Mouse (Mus musculus): ENCODE measurements around the gene Gfod2.
A peak's percentile ranks its signal among the peaks of the same experiment; 100 is the strongest.

Gfod2 gene

DNA sequence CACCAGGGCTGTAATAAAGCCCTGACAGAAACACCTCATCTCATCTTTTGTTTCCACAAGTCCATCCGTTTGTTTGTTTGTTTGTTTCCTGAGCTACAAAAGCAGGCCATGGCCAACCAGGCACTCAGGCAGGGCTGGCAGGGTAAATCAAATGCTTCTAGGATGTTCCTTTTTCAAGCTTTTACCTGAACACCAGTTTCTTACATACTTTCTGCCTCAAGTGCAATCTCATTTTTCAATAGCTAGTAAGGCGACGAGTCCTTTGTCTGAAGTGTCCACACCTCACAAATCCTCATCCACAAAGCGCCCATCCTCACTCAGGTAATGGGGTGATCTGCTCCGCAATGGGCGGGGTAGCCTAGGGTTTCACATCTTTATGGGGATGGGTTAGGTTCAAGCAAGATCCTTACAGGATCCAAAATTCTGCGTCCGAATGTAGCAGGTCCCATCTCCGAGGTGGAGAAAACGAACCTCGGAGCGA, 628 bp downstream of the Gfod2 start:
- no peak for DNase-seq

GRCm38 (mm10) chr8:105754688-105755087, 3.8 kb downstream of the Gfod2 start:
- no peak for DNase-seq

GRCm38 (mm10) chr8:105753916-105754315, 4.5 kb downstream of the Gfod2 start:
- no peak for DNase-seq

- peak; percentile 63 to 67 for DNase-seq
These were observed 7.9 kb downstream of the Gfod2 start for GRCm38 (mm10) chr8:105750606-105751005.

DNA sequence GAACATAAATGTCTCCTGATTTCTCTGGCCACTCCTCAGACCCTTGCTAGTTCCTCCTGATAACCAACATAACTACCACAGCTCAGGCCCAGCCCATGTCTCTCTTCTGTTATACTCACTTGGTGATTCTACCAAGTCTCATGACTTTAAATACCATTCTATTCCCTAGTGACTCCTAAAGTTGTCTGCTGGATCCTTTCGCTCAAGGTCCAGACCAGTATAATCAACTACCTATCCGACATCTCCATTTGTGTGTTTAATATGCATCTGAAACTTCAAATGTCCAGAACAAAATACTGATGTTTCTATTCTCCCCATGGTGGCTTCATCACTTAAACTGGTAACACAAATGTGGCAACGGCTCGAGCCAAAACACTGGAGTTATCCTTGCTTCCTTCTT, 15.2 kb downstream of the Gfod2 start:
- no peak for DNase-seq

DNA sequence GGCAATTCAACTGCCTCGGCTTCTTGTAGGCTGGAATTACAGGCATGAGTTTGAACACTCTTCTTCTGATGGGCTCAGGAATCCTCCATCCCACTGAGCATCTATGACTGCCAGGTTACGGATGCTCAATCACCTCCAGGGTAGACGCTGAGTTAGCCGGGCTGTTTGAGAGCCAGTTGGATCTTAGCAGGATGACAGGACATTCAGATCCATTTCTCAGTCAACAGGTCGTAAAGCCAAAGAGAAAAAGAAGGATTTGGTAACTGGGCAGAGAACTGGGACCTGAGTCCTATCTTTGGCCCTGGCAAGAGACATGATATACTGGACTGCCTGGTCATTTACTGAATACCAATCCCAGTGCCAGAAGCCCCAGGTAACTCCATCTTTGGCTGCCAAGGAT, 19.2 kb downstream of the Gfod2 start:
- DNase-seq: peak in 1 of 2 experiments; percentile 12

DNA sequence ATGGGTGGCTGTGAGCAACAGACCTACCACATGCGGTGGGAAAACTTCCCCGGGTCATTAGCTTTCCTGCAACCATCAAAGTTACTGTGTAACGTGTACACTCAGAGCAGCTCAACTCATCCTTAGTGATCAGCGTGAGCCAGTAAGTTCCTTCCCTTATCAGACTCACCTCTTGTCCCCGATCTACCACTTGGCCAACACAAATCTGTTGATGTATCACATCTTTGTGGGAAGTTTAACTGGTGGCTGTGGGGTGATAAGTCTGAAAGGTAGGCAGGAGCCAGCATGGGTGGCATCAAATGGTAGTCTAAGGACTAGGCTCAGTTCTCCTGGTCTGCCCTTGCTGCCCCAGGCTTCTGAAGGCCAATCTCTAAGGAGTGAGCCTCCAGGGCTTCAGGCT, 26.3 kb downstream of the Gfod2 start:
- no peak for DNase-seq

DNA sequence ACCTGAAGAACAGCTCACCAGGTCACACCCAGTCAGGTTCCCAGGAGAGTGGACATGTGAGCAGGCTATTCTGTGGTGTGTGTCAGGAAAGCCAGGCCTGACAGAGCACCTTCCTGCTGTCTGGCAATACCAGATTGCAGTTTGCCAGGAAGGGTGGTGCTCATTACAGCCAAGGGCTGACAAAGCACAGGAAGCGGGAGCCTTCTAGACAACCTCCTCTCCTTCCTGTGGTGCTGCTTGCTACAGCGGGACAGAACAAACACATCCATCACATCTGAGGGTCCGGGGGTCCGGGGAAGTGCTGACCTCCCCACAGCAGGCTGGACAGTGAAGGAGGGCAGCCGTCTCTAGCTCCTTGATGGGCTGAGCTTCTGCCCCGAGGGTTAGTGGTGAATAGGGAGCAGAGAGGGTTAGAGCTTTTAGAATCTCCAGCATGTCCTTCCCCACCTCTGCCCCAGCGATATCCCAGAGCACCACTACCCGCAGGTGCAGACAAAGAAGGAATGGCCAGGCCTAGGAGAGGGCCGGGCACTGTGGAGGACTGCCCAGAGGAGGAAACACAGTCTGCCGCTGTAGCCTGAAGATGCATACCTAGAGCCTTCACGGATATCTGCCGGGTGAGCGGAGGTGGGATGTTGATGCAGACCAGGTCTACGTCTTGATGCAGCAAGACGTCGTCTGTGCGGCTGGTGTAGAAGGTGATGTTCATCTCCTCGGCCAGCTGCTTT, 30.9 kb downstream of the Gfod2 start:
- DNase-seq: no peak

GRCm38 (mm10) chr8:105725726-105726125, 32.7 kb downstream of the Gfod2 start:
- no peak for DNase-seq

- DNase-seq: no peak
These were observed 35.6 kb downstream of the Gfod2 start for GRCm38 (mm10) chr8:105722861-105723260.

DNA sequence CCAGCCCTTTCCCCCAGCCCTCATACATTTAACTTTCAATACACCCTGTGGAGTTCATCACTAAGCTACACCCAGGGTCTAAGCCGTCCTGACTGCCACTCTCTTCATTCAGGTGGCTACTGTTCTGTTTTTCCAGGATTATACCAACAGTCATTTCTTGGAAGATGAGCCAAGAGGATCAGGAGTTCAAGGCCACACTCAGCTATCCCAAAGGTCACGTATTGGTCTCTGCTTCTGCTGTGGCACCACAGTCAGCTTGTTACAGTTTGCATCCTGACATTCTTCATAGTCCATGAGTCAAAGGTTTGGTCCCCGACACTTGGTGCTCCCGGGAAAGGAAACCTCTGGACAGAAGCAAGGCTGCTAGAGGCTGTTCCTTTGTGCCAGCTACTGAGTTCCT, 38.8 kb downstream of the Gfod2 start:
- DNase-seq: no peak

- DNase-seq: no peak
These were observed 42.0 kb downstream of the Gfod2 start for GRCm38 (mm10) chr8:105716302-105716945.

DNA sequence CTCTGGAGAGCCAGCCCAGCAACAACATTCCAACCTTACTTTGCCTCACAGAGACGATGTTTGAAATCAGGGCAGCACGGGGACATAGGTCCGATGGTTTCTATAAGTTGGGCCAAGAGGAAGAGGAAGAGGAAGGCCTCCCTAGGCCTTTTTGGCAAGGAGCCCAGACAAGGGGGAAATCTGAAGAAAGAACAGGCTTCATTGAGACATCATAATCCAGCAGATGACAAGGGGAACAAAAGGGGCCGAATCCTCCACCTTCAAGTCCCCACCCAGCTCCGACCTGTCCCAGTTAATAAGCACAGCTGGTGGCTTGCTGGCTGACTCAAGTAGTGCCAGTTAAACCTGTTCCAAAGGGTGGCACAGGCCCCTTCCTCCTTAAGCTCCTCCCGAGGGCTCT, 43.4 kb downstream of the Gfod2 start:
- no peak for DNase-seq

- peak; percentile 87 to 91 for DNase-seq
These were observed 44.3 kb downstream of the Gfod2 start for GRCm38 (mm10) chr8:105714139-105714538.

DNA sequence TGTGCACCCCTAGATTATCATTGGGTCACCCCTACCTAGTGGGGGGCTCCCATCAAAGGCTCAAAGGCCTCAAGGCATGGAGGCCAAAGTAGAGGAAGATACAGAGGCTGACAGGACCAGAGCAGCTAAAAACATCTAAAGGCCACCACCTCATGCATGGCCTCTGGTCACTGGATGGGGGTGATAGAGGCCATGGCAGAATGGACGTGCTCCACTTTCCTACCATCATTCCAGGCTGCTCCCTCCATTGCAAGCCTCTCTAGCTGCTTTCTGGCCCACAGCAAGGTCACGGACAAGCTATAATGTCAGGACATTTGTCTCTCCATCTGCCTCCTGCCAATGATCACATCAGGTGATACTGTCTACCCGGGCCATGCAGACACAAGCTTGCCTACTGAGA, 46.2 kb downstream of the Gfod2 start:
- DNase-seq: no peak

DNA sequence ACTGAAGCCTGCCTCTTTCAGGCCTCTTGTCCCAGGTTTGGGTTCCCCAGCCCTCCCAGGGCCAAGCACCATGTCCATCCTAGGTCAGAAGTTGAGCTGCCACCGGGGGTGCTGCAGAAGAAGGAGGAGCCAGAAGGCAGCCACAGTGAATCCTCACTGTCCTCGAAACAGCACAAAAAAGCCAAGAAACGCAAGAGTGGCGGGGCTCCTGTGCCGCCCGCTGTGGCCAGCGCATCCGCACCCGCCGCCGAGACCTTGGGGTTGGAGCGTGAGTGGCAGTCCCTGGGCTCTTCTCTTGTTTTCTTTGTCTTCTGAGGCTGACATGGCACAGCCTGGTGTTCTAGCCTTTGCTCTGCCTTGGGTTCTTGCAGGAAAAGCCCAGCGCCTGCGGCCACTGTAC, 49.1 kb downstream of the Gfod2 start:
- peak in 1 of 2 experiments; percentile 17 for DNase-seq

DNA sequence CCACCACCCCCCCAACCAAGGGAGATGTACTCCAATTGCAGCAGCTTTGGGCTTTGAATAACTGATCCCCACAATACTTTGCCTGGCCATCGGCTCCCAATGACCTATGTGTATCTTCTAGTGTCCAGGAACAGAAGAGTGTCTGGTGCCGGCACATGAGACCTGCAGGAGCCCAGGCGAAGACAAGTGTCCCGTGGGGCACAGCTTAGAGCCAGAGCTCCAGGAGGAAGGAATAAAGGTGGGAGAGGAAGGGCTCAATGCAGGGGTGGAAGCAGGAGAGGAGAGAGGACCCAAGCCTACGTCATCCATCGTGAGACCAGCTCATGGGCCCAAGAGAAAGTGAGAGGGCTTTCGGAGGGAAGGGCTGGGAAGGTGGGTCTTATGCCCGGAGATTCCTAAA, 49.8 kb downstream of the Gfod2 start:
- DNase-seq: peak in 1 of 2 experiments; percentile 29

DNA sequence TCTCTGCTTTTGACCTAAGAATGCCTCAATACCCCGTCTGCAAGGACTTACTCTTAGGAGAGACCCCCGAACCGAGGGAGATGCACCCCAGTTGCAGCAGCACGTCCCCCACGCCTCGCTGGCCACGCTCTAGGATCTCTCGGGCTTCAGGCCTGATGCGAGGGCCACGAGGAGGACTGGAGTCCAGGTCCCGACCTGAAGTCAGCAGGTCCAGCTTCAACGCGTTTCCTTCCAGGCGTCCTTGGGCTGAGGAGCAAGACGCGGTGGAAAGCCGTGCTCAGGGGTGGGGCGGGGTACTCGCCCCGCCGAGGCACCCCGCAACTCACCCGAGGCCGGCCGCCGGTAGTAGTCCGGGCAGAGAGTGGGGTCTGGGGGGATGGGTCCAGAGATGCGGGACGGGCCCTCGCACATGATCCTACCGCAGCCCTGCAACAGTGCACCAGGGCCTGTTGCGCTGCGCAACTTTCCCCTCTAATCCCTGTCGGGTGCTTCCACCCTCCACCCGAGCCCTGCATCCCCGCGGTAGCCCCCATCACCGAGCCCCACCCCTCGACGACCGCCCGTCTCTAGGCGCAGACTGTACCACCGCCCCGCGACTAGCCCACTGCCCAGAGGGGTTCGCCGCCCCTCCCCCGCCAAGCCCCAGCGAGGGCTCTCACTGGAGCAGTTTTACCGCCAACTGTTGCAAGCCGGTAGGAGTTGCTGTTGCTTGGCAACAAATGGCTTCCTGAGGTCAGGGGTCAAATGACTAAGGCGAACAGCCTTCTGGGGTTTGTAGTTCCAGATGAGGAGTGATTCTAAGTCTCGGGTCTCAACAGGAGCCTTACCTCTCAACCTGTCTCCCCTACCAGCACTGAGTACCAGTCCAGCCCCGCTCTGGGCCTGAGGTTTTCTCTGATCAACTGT, 50.7 kb downstream of the Gfod2 start, which contains the start of the genes 4933405L10Rik and Enkd1:
Gene 4933405L10Rik (plus strand): TSS at position 158 of the 906 bp plus-strand sequence.
Gene Enkd1 (minus strand): TSS at position 713 of the 906 bp plus-strand sequence.
- peak; percentile 82 to 91 for DNase-seq

DNA sequence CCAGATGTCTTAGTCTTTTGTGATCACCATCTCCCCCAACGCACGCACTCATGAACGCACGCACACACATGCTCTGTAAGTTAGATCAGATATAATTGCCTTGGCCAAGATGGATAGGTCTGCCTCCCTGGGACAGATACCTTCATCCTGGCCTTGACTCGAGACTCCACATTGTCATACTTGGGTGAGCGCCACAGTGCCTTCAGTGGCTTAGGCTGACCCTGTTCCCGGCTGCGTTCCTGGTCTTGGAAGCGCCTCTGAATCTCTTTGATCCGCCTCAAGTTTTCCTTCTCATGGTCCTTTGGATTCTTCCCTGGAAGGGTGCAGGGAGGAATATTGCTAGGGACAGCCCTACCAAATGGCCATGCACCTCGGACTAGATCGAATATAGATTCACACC, 52.0 kb downstream of the Gfod2 start:
- DNase-seq: peak; percentile 37 to 38

DNA sequence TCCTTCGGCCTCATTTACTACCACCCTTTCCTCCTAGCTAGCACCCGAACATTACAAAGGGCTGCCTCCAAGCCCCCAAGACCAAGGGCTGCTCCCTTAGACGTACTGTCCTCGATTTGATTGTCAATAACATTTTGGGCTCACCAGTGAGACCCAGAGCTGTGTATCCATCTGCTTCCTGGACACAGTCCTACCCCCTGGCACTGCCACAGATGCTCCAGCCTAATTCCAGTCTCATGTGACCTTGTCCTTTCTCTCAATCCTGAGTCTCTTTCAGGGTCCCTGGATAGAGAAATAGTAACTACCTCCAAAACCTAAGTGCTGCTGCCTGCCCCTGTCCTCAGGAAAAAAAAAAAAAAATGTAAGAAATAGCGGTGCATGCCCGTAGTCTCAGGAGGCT, 53.5 kb downstream of the Gfod2 start:
- DNase-seq: peak; percentile 85 to 89

GRCm38 (mm10) chr8:105704146-105704812, 54.2 kb downstream of the Gfod2 start:
- DNase-seq: peak; percentile 40 to 64

DNA sequence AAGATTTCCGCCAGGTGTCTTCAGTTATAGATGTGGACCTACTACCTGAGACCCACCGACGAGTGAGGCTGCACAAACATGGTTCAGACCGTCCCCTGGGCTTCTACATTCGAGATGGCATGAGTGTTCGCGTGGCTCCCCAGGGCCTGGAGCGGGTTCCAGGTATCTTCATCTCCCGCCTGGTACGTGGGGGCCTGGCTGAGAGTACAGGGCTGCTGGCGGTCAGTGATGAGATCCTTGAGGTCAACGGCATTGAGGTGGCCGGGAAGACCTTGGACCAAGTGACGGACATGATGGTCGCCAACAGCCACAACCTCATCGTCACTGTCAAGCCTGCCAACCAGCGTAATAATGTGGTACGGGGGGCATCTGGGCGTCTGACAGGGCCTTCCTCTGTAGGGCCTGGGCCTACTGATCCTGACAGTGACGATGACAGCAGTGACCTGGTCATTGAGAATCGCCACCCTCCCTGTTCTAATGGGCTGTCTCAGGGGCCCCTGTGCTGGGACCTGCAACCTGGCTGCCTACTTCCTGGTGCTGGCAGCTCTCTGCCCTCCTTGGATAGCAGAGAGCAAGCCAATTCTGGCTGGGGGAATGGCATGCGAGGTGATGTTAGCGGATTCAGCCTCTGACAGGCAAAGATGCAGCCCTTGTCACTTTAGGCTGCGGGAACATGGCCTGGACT, 55.6 kb downstream of the Gfod2 start:
- peak; percentile 50 to 57 for DNase-seq

Data from cerebellum, adult 18-20 months (tissue).